Mouse (Mus musculus): Measurements from ENCODE around the gene Kap. TPM values are rescaled to one million over a fixed set of nuclear protein-coding genes. Genes with fewer than 3 reads are reported as not detected.
"Not testable (repeated sequence)": the region's sequence is repeated elsewhere in the genome, so short reads cannot be mapped to it uniquely, and the experiment has no call there.

Kap gene
- not detected in 2 replicates for polyA plus RNA-seq (2012; rRNA removed)

GRCm38 (mm10) chr6:133853526-133853925 lies at the start of gene Kap:
TSS of gene Kap (minus strand) at chr6:133853762.
- DNase-seq (ENCODE audit: extremely low spot score in 1 of 2, low spot score in 1 of 2): no peak

- DNase-seq (ENCODE audit: extremely low spot score in 1 of 2, low spot score in 1 of 2): no peak
Observed at GRCm38 (mm10) chr6:133885871-133886415, 32.4 kb upstream of the Kap start.

GRCm38 (mm10) chr6:133883446-133883985 lies 30.0 kb upstream of the Kap start:
- no peak for DNase-seq (ENCODE audit: extremely low spot score in 1 of 2, low spot score in 1 of 2)

GRCm38 (mm10) chr6:133875906-133876462 lies 22.4 kb upstream of the Kap start:
- peak in 1 of 2 experiments; percentile 78 for DNase-seq (ENCODE audit: extremely low spot score in 1 of 2, low spot score in 1 of 2)

- DNase-seq (ENCODE audit: extremely low spot score in 1 of 2, low spot score in 1 of 2): no peak
Observed at GRCm38 (mm10) chr6:133872667-133873066, 19.1 kb upstream of the Kap start.

- DNase-seq (ENCODE audit: extremely low spot score in 1 of 2, low spot score in 1 of 2): no peak
Observed at GRCm38 (mm10) chr6:133871131-133871530, 17.6 kb upstream of the Kap start.

GRCm38 (mm10) chr6:133868381-133868780 lies 14.8 kb upstream of the Kap start:
- DNase-seq (ENCODE audit: extremely low spot score in 1 of 2, low spot score in 1 of 2): no peak

- no peak for DNase-seq (ENCODE audit: extremely low spot score in 1 of 2, low spot score in 1 of 2)
Observed at GRCm38 (mm10) chr6:133855871-133856270, 2.3 kb upstream of the Kap start.

- DNase-seq (ENCODE audit: extremely low spot score in 1 of 2, low spot score in 1 of 2): no peak
Observed at GRCm38 (mm10) chr6:133849359-133849758, 4.2 kb downstream of the Kap start.

GRCm38 (mm10) chr6:133848861-133849260 lies 4.7 kb downstream of the Kap start:
- DNase-seq (ENCODE audit: extremely low spot score in 1 of 2, low spot score in 1 of 2): not testable (repeated sequence)

- DNase-seq (ENCODE audit: extremely low spot score in 1 of 2, low spot score in 1 of 2): not testable (repeated sequence)
Observed at GRCm38 (mm10) chr6:133838296-133838995, 15.1 kb downstream of the Kap start.

GRCm38 (mm10) chr6:133812342-133812741 lies 41.2 kb downstream of the Kap start:
- peak in 1 of 2 experiments; percentile 20 for DNase-seq (ENCODE audit: extremely low spot score in 1 of 2, low spot score in 1 of 2)

Other genes with a start within 250 kb of the Kap start
- 9.1 and 10.4 TPM in 2 replicates for gene Etv6, start 181.9 kb upstream of the Kap start, polyA plus RNA-seq (2012; rRNA removed)